Mouse (Mus musculus): ENCODE measurements at regions not wholly inside any gene's neighbourhood (a gene's known extent, or its start where the extent isn't known, plus 50 kb on each side); places are given as distances from the start of the nearest gene placed in this dataset.
A peak's percentile ranks its signal among the peaks of the same experiment; 100 is the strongest.

- DNase-seq, result no peak
Observed at GRCm38 (mm10) chr4:131100093-131100795, 156.1 kb downstream of the Matn1 start.

GRCm38 (mm10) chr4:131100796-131101156 lies 156.6 kb downstream of the Matn1 start:
- no peak for DNase-seq

- DNase-seq, result no peak
Observed at GRCm38 (mm10) chr4:131102163-131102562, 158.0 kb downstream of the Matn1 start.

- no peak for DNase-seq
Observed at GRCm38 (mm10) chr4:131107127-131107857, 163.1 kb downstream of the Matn1 start.

- DNase-seq, result no peak
Observed at GRCm38 (mm10) chr4:131112536-131112935, 168.4 kb downstream of the Matn1 start.

GRCm38 (mm10) chr4:131113727-131114303 lies 169.6 kb downstream of the Matn1 start:
- no peak for DNase-seq

- DNase-seq, result peak; percentile 36
Observed at GRCm38 (mm10) chr4:131115247-131115646, 171.1 kb downstream of the Matn1 start.

- no peak for DNase-seq
Observed at GRCm38 (mm10) chr4:131118586-131118985, 174.4 kb downstream of the Matn1 start.

GRCm38 (mm10) chr4:131119621-131120020 lies 175.4 kb downstream of the Matn1 start:
- no peak for DNase-seq

GRCm38 (mm10) chr4:131120680-131121079 lies 176.5 kb downstream of the Matn1 start:
- DNase-seq, result no peak

- DNase-seq, result no peak
Observed at GRCm38 (mm10) chr4:131125975-131126374, 181.8 kb downstream of the Matn1 start.

GRCm38 (mm10) chr4:131126901-131127300 lies 182.7 kb downstream of the Matn1 start:
- no peak for DNase-seq

GRCm38 (mm10) chr4:131128646-131129045 lies 184.5 kb downstream of the Matn1 start:
- no peak for DNase-seq

- DNase-seq, result no peak
Observed at GRCm38 (mm10) chr4:131132201-131132600, 188.0 kb downstream of the Matn1 start.

GRCm38 (mm10) chr4:131132781-131133180 lies 188.6 kb downstream of the Matn1 start:
- no peak for DNase-seq

- DNase-seq, result no peak
Observed at GRCm38 (mm10) chr4:131135841-131136240, 191.7 kb downstream of the Matn1 start.

- no peak for DNase-seq
Observed at GRCm38 (mm10) chr4:131138891-131139290, 194.7 kb downstream of the Matn1 start.

GRCm38 (mm10) chr4:131141890-131142465 lies 197.8 kb downstream of the Matn1 start:
- DNase-seq, result no peak

- DNase-seq, result no peak
Observed at GRCm38 (mm10) chr4:131145507-131145906, 201.3 kb downstream of the Matn1 start.

GRCm38 (mm10) chr4:131148042-131148747 lies 204.0 kb downstream of the Matn1 start:
- no peak for DNase-seq

GRCm38 (mm10) chr4:131149466-131149865 lies 205.3 kb downstream of the Matn1 start:
- DNase-seq, result no peak

GRCm38 (mm10) chr4:131159712-131160111 lies 215.5 kb downstream of the Matn1 start:
- no peak for DNase-seq

- no peak for DNase-seq
Observed at GRCm38 (mm10) chr4:131160135-131160534, 215.9 kb downstream of the Matn1 start.
